Mouse (Mus musculus) myocyte (in vitro differentiated cells): ENCODE measurements at regions not wholly inside any gene's neighbourhood (a gene's known extent, or its start where the extent isn't known, plus 50 kb on each side); places are given as distances from the start of the nearest gene placed in this dataset.

ENCODE experiments used
- H3K27me3 ChIP-seq: one replicate; pipeline ENCODE4 v1.6.1; 2011; ENCODE audit not compliant: control insufficient read depth, insufficient read depth, insufficient read length
- H3K36me3 ChIP-seq: one replicate; pipeline ENCODE4 v1.6.1; 2011; ENCODE audit not compliant: control insufficient read depth, insufficient read depth
- H3K4me2 ChIP-seq: one replicate; pipeline ENCODE4 v1.6.1; 2011; ENCODE audit warnings: low read depth, control low read depth
- H3K4me3 ChIP-seq: one replicate; pipeline ENCODE4 v1.5.1; 2011; ENCODE audit warnings: mild to moderate bottlenecking, control low read depth, moderate library complexity
- H3K79me2 ChIP-seq: one replicate; pipeline ENCODE4 v1.6.1; 2011; ENCODE audit not compliant: control insufficient read depth, insufficient read depth
- H3ac ChIP-seq: one replicate; pipeline ENCODE4 v1.6.1; 2011; ENCODE audit not compliant: control insufficient read depth, insufficient read length
- CEBPB ChIP-seq: IDR thresholded peaks from 2 replicates; pipeline ENCODE4 v1.6.1; 2011; ENCODE audit warnings: mild to moderate bottlenecking, moderate library complexity; ENCODE audit not compliant: poor library complexity, insufficient read depth, severe bottlenecking
- E2F4 ChIP-seq: IDR thresholded peaks from one replicate; pipeline ENCODE4 v1.6.1; 2011; ENCODE audit warnings: mild to moderate bottlenecking, control low read depth, moderate library complexity; ENCODE audit not compliant: insufficient read depth
- MAX ChIP-seq: IDR thresholded peaks from one replicate; pipeline ENCODE4 v1.6.1; 2011; ENCODE audit warnings: low read depth, mild to moderate bottlenecking, control low read depth
- MYOD1 ChIP-seq, 3 experiments: IDR thresholded peaks; one replicate each; pipeline ENCODE4 v1.6.1; 2011; ENCODE audit warnings: control low read depth in 2 of 3, low read depth in 2 of 3, mild to moderate bottlenecking in 2 of 3, moderate library complexity in 1 of 3; ENCODE audit not compliant: insufficient read length in 2 of 3, control insufficient read depth in 1 of 3
- MYOG ChIP-seq, 3 experiments: IDR thresholded peaks; one replicate each; pipeline ENCODE4 v1.6.1; 2011; ENCODE audit warnings: control low read depth in 2 of 3, low read depth in 2 of 3, mild to moderate bottlenecking in 2 of 3; ENCODE audit not compliant: insufficient read length in 2 of 3, control insufficient read depth in 1 of 3, insufficient read depth in 1 of 3
- POLR2A ChIP-seq: IDR thresholded peaks from one replicate; pipeline ENCODE4 v1.6.1; 2011; ENCODE audit warnings: low read depth, mild to moderate bottlenecking, control low read depth, moderate library complexity; ENCODE audit not compliant: insufficient read length
- POLR2AphosphoS2 ChIP-seq: IDR thresholded peaks from one replicate; pipeline ENCODE4 v1.6.1; 2011; ENCODE audit warnings: low read depth, control low read depth; ENCODE audit not compliant: insufficient read length
- REST ChIP-seq: IDR thresholded peaks from one replicate; pipeline ENCODE4 v1.6.1; 2011; ENCODE audit warnings: mild to moderate bottlenecking, control low read depth, moderate library complexity; ENCODE audit not compliant: insufficient read depth, insufficient read length
- SRF ChIP-seq: IDR thresholded peaks from one replicate; pipeline ENCODE4 v1.6.1; 2011; ENCODE audit warnings: low read depth; ENCODE audit not compliant: control insufficient read depth, insufficient read length
- TCF12 ChIP-seq: IDR thresholded peaks from one replicate; pipeline ENCODE4 v1.6.1; 2011; ENCODE audit warnings: mild to moderate bottlenecking, control low read depth; ENCODE audit not compliant: poor library complexity, insufficient read depth, severe bottlenecking
- TCF3 ChIP-seq: IDR thresholded peaks from one replicate; pipeline ENCODE4 v1.6.1; 2011; ENCODE audit warnings: low read depth, control low read depth; ENCODE audit not compliant: insufficient read length
- USF1 ChIP-seq: IDR thresholded peaks from one replicate; pipeline ENCODE4 v1.6.1; 2011; ENCODE audit warnings: low read depth, mild to moderate bottlenecking, control low read depth, moderate library complexity

GRCm38 (mm10) chr15:7572221-7572620 is 174.0 kb upstream of the Egflam start:
- no peak overlapping the region for H3K4me3 ChIP-seq
- H3K4me2 ChIP-seq: no peak overlapping the region
- H3K36me3 ChIP-seq: no peaks in the 10 kb centered on the region
- no peaks in the 10 kb centered on the region for H3K27me3 ChIP-seq
- no peaks in the 10 kb centered on the region for H3K79me2 ChIP-seq
- TF ChIP-seq CEBPB (no peak), MAX (no peak), TCF12 (no peak), MYOD1 (IDR thresholded peaks at IDR 0.05; ENCODE audit: control insufficient read depth in 1 of 3, insufficient read length in 2 of 3, low read depth in 2 of 3) (no peak), REST (no peak), POLR2AphosphoS2 (no peak), SRF (no peak)
- H3ac ChIP-seq: no peak overlapping the region

GRCm38 (mm10) chr15:7574264-7574663 is 176.1 kb upstream of the Egflam start:
- Histone ChIP-seq H3K4me3 (no peak overlapping the region), H3K79me2 (no peaks in the 10 kb centered on the region), H3K36me3 (no peaks in the 10 kb centered on the region), H3K4me2 (peak overlapping the region; percentile 3), H3K27me3 (no peaks in the 10 kb centered on the region), H3ac (no peak overlapping the region)
- no peak for TF ChIP-seq TCF3
- TF ChIP-seq REST: no peak

GRCm38 (mm10) chr15:7574811-7575210 is 176.6 kb upstream of the Egflam start:
- no peak overlapping the region for H3ac ChIP-seq
- no peaks in the 10 kb centered on the region for H3K79me2 ChIP-seq
- H3K27me3 ChIP-seq: no peaks in the 10 kb centered on the region
- no peak overlapping the region for H3K4me3 ChIP-seq
- TF ChIP-seq E2F4: no peak
- no peak for TF ChIP-seq MAX
- TF ChIP-seq MYOD1 (IDR thresholded peaks at IDR 0.05; ENCODE audit: control insufficient read depth in 1 of 3, insufficient read length in 2 of 3, low read depth in 2 of 3): no peak
- no peak for TF ChIP-seq REST
- TF ChIP-seq SRF: no peak
- TF ChIP-seq MYOG (IDR thresholded peaks at IDR 0.05; ENCODE audit: control insufficient read depth in 1 of 3, insufficient read depth in 1 of 3, insufficient read length in 2 of 3, low read depth in 2 of 3): no peak
- TF ChIP-seq CEBPB: no peak
- TF ChIP-seq POLR2AphosphoS2: no peak
- TF ChIP-seq TCF3: no peak
- TF ChIP-seq USF1: no peak
- TF ChIP-seq POLR2A: no peak
- TF ChIP-seq TCF12: no peak
- no peaks in the 10 kb centered on the region for H3K36me3 ChIP-seq
- peak overlapping the region; percentile 3 for H3K4me2 ChIP-seq

DNA sequence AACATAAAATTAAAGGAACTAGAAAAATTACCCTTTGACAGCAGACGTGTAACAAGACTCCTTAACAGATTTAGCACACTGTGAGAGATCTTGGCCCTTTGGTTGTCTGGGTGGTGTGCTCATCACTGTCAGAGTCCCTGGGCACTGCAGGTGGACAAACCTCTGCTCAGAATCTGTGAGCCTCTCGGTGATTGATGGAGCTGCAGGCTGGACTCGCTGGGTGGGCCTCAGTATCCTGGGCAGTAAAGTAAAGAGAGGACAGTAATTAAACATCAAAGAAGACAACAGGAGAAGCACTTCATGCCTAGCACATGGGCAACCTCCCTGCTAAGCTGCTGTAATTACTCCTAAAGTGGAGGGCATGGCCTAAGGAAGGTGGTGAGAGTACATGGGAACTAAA is 180.2 kb upstream of the Egflam start:
- Histone ChIP-seq H3K36me3 (no peaks in the 10 kb centered on the region), H3ac (no peak overlapping the region), H3K79me2 (no peaks in the 10 kb centered on the region), H3K4me3 (no peak overlapping the region), H3K4me2 (no peak overlapping the region), H3K27me3 (no peaks in the 10 kb centered on the region)
- TF ChIP-seq TCF3: no peak
- no peak for TF ChIP-seq POLR2A
- TF ChIP-seq E2F4: no peak
- TF ChIP-seq USF1: no peak
- no peak for TF ChIP-seq SRF
- TF ChIP-seq TCF12: no peak
- TF ChIP-seq CEBPB: no peak
- TF ChIP-seq MYOG (IDR thresholded peaks at IDR 0.05; ENCODE audit: control insufficient read depth in 1 of 3, insufficient read depth in 1 of 3, insufficient read length in 2 of 3, low read depth in 2 of 3): no peak
- no peak for TF ChIP-seq REST
- TF ChIP-seq MYOD1 (IDR thresholded peaks at IDR 0.05; ENCODE audit: control insufficient read depth in 1 of 3, insufficient read length in 2 of 3, low read depth in 2 of 3): no peak

DNA sequence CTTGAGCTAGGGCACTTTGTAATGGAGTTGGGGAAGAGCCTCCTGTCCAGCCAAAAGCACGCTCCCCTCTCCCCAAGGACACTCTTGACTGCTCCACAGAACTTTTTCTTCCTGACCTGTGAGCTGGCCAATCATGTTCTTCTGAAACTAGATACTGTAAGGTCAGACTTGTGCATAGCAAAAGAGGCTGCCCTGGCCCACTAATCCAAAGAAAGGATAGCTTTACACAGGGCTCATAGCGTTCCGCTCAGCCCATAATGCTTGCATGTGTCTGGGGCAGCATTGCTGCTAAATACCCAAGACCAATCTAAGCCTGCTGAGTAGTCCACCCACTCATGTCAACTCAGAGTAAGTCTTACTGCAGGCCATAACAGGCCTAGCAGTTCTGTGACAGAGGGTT is 189.0 kb upstream of the Egflam start:
- H3K27me3 ChIP-seq: no peaks in the 10 kb centered on the region
- no peak overlapping the region for H3K4me3 ChIP-seq
- no peak for TF ChIP-seq POLR2A
- no peak for TF ChIP-seq POLR2AphosphoS2
- TF ChIP-seq TCF3: no peak
- TF ChIP-seq MAX: no peak
- TF ChIP-seq REST: no peak
- no peak overlapping the region for H3ac ChIP-seq
- H3K79me2 ChIP-seq: no peaks in the 10 kb centered on the region
- H3K36me3 ChIP-seq: no peaks in the 10 kb centered on the region
- no peak overlapping the region for H3K4me2 ChIP-seq

DNA sequence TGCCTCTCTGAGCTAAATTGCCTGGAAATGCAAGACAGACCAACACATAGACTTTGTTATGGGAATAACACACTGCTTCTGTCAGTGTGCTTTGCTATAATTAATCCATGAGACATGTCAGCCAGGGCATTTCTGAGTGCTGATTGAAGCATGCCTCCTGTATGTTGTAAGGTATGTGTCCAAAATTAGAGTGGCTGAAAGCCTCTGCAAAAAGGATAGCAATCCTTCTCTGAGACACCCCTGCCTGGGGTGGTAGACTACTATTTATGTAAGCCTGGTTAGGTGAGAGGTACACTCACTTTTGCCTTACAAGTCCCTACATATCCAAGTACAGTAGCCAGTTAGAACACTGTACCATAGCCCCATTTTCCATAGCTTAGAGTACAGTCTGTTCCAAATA is 193.3 kb upstream of the Egflam start:
- no peak overlapping the region for H3ac ChIP-seq
- no peak for TF ChIP-seq MYOG (IDR thresholded peaks at IDR 0.05; ENCODE audit: control insufficient read depth in 1 of 3, insufficient read depth in 1 of 3, insufficient read length in 2 of 3, low read depth in 2 of 3)
- TF ChIP-seq MYOD1 (IDR thresholded peaks at IDR 0.05; ENCODE audit: control insufficient read depth in 1 of 3, insufficient read length in 2 of 3, low read depth in 2 of 3): no peak
- TF ChIP-seq POLR2A: no peak
- no peak for TF ChIP-seq REST
- no peak for TF ChIP-seq CEBPB
- TF ChIP-seq USF1: no peak
- no peak for TF ChIP-seq SRF
- TF ChIP-seq TCF3: no peak
- TF ChIP-seq POLR2AphosphoS2: no peak
- no peak for TF ChIP-seq TCF12
- TF ChIP-seq MAX: no peak
- no peak for TF ChIP-seq E2F4
- H3K79me2 ChIP-seq: no peaks in the 10 kb centered on the region
- no peaks in the 10 kb centered on the region for H3K36me3 ChIP-seq
- no peak overlapping the region for H3K4me3 ChIP-seq
- no peaks in the 10 kb centered on the region for H3K27me3 ChIP-seq
- H3K4me2 ChIP-seq: no peak overlapping the region
